Mouse (Mus musculus) kidney, adult 2 months (tissue): ENCODE measurements around the gene Mkrn2.

Experiments used
- CTCF ChIP-seq: fragments of 200-500 bp; conservative IDR thresholded peaks from 2 replicates; pipeline ENCODE4 v1.5.1; 2011; ENCODE audit warnings: low read depth, mild to moderate bottlenecking, control low read depth, low read length, moderate library complexity, mixed read lengths; ENCODE audit not compliant: insufficient read depth, insufficient read length
- POLR2A ChIP-seq: fragments of 200-500 bp; IDR thresholded peaks from one replicate; pipeline ENCODE4 v1.6.1; 2011; ENCODE audit warnings: low read depth, low read length, control low read depth

GRCm38 (mm10) chr6:115634015-115634414, 32.3 kb downstream of the Mkrn2 start:
- TF ChIP-seq CTCF = no peak
- TF ChIP-seq POLR2A = no peak
